In the genomic region with DNA sequence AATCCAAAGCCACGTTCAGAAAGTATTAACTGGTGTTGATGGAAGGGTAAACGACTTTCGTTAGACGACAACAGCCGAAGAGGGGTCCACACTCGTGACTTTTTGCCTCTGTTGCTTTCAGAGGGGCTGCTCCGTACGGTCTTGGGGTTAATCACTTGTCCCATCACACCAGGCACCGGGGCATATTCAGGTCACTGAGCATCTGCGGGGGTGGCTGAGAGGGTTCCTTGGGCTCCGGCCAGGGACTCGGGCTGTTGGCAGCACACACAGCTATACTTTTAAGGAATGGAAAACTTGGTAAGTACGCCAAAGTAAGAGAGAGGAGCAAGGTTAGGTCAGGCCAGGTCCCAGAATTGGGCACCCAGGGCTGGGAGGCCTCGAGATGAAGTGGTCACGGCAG, we compare ENCODE assay signal across 9 mouse cellular contexts. TPM values are rescaled to one million over a fixed set of nuclear protein-coding genes. Genes with fewer than 3 reads are reported as not detected.
DNase-seq lines count a peak whose midpoint lies in the region; ATAC-seq and TF ChIP-seq lines count a peak whose summit lies in the region.
"Had no signal": no experiment of that assay in that cellular context is flagged by ENCODE, and none has a peak within 500 bp of the region (broad histone marks: within the 10 kb centered on the region; RNA-seq: fewer than 3 reads in every experiment).

No protein-coding gene starts in this region.

- intact Hi-C loops in left cerebral cortex, postnatal 36 days (cut with DNase I), result no loop called here

- H3K4me3 ChIP-seq in layer of hippocampus, adult 2 months, result peak overlapping the region; percentile 3; the same call in 1 of the 2 replicates
- H3K4me3 ChIP-seq in embryonic facial prominence, embryonic 14.5 days (ENCODE audit: low read depth, low read length), result no peak overlapping the region
- H3K4me3 ChIP-seq in hindbrain, embryonic 15.5 days, result no peak overlapping the region
- no peak overlapping the region for H3K4me3 ChIP-seq in lung, embryonic 14.5 days (ENCODE audit: low read depth, low read length)
- no peak overlapping the region for H3K4me3 ChIP-seq in forebrain, embryonic 10.5 days

- no peaks in the 10 kb centered on the region for H3K27me3 ChIP-seq in embryonic facial prominence, embryonic 14.5 days (replicated peaks; ENCODE audit: control insufficient read depth, insufficient read depth, low read length)
- H3K27me3 ChIP-seq in hindbrain, embryonic 15.5 days, result no peaks in the 10 kb centered on the region; the same call in 1 of the 2 replicates
- H3K27me3 ChIP-seq in lung, embryonic 14.5 days (ENCODE audit: insufficient read depth, low read length), result no peaks in the 10 kb centered on the region
- no peaks in the 10 kb centered on the region for H3K27me3 ChIP-seq in forebrain, embryonic 10.5 days (ENCODE audit: poor library complexity, severe bottlenecking)

- no peaks in the 10 kb centered on the region for H3K9me3 ChIP-seq in embryonic facial prominence, embryonic 14.5 days (ENCODE audit: control insufficient read depth, low read length)
- H3K9me3 ChIP-seq in hindbrain, embryonic 15.5 days, result no peaks in the 10 kb centered on the region
- no peaks in the 10 kb centered on the region for H3K9me3 ChIP-seq in lung, embryonic 14.5 days (ENCODE audit: low read depth, low read length)
- H3K9me3 ChIP-seq in forebrain, embryonic 10.5 days, result no peaks in the 10 kb centered on the region
- H3K9me3 ChIP-seq: G1E had no signal

- H3K9ac ChIP-seq in embryonic facial prominence, embryonic 14.5 days (ENCODE audit: low read depth, low read length), result no peak overlapping the region
- H3K9ac ChIP-seq in hindbrain, embryonic 15.5 days, result no peak overlapping the region
- H3K9ac ChIP-seq in lung, embryonic 14.5 days, result no peak overlapping the region

- no peak for TF ChIP-seq CTCF in layer of hippocampus, adult 2 months (conservative IDR thresholded peaks at IDR 0.05)
- no peak for TF ChIP-seq CTCF in lung, embryonic 14.5 days (IDR thresholded peaks at IDR 0.05; ENCODE audit: low read depth)

- WGBS in embryonic facial prominence, embryonic 14.5 days, result 63% methylated on average over 15 of the region's 15 CpGs
- WGBS in hindbrain, embryonic 15.5 days, result 24% methylated on average over 15 of the region's 15 CpGs
- WGBS in lung, embryonic 14.5 days, result 28% methylated on average over 15 of the region's 15 CpGs
- WGBS in forebrain, embryonic 10.5 days, result 60% methylated on average over 15 of the region's 15 CpGs

- peak overlapping the region; percentile 5; the same call in 1 of the 2 replicates for H3K4me2 ChIP-seq in embryonic facial prominence, embryonic 14.5 days (ENCODE audit: low read depth, low read length)
- H3K4me2 ChIP-seq in hindbrain, embryonic 15.5 days, result peak overlapping the region; percentile 42
- peak overlapping the region; percentile 42; the same call in 1 of the 2 replicates for H3K4me2 ChIP-seq in lung, embryonic 14.5 days

- H3K27ac ChIP-seq in layer of hippocampus, adult 2 months, result no peak overlapping the region; the same call in 1 of the 2 replicates
- no peak overlapping the region for H3K27ac ChIP-seq in embryonic facial prominence, embryonic 14.5 days (replicated peaks; ENCODE audit: low read depth, low read length)
- no peak overlapping the region for H3K27ac ChIP-seq in hindbrain, embryonic 15.5 days (replicated peaks)
- H3K27ac ChIP-seq in lung, embryonic 14.5 days (ENCODE audit: low read depth), result no peak overlapping the region
- H3K27ac ChIP-seq in forebrain, embryonic 10.5 days, result no peak overlapping the region

- ATAC-seq in embryonic facial prominence, embryonic 14.5 days (ENCODE audit: low read depth), result no peak
- no peak for ATAC-seq in hindbrain, embryonic 15.5 days (ENCODE audit: low FRiP score, low read depth)
- ATAC-seq in lung, embryonic 14.5 days (ENCODE audit: insufficient read depth), result peak; percentile 59

- DNase-seq in layer of hippocampus, adult 2 months (ENCODE audit: low spot score in 2 of 2), result no peak
- DNase-seq in layer of hippocampus, adult 11-12 months (ENCODE audit: low spot score), result no peak
- no peak for DNase-seq in embryonic facial prominence, embryonic 14.5 days (ENCODE audit: low spot score)
- DNase-seq in lung, embryonic 14.5 days, result peak; percentile 50
- DNase-seq in urinary bladder, postnatal 10 days (ENCODE audit: low spot score), result peak; percentile 18
- DNase-seq in left cerebral cortex, postnatal 36 days (ENCODE audit: low spot score in 2 of 2), result no peak
- no peak for DNase-seq in forebrain, embryonic 10.5 days (ENCODE audit: extremely low spot score, low spot score)

- H3K36me3 ChIP-seq in embryonic facial prominence, embryonic 14.5 days (ENCODE audit: control insufficient read depth, insufficient read depth, low read length), result no peaks in the 10 kb centered on the region
- no peaks in the 10 kb centered on the region for H3K36me3 ChIP-seq in hindbrain, embryonic 15.5 days
- no peaks in the 10 kb centered on the region for H3K36me3 ChIP-seq in lung, embryonic 14.5 days (ENCODE audit: insufficient read depth)
- no peaks in the 10 kb centered on the region for H3K36me3 ChIP-seq in forebrain, embryonic 10.5 days (replicated peaks)
- H3K36me3 ChIP-seq: G1E had no signal

- no peaks in the 10 kb centered on the region for H3K4me1 ChIP-seq in embryonic facial prominence, embryonic 14.5 days (ENCODE audit: control insufficient read depth, insufficient read depth, low read length)
- H3K4me1 ChIP-seq in hindbrain, embryonic 15.5 days (replicated peaks), result peaks cover 19% of the 10 kb centered on the region
- peaks cover 5% of the 10 kb centered on the region; the same call in 1 of the 2 replicates for H3K4me1 ChIP-seq in lung, embryonic 14.5 days (ENCODE audit: insufficient read depth)
- peaks cover 32% of the 10 kb centered on the region for H3K4me1 ChIP-seq in forebrain, embryonic 10.5 days

RNA-seq across cellular contexts. Expression of a gene that starts 50.7 kb away (rescaled TPM):
- 10 to 100 TPM; 14.3 to 17.2 TPM for total RNA-seq in layer of hippocampus, adult 2 months (2021)
- polyA plus RNA-seq in embryonic facial prominence, embryonic 14.5 days (2014; fragmentation: Nextera tagmentation; extraction: Ambion mirVana), result 16.5 and 21.0 TPM in 2 replicates
- 27.7 and 29.7 TPM in 2 replicates for polyA plus RNA-seq in hindbrain, embryonic 15.5 days (2015; fragmentation: Nextera tagmentation; extraction: Ambion mirVana)
- 24.3 and 25.2 TPM in 2 replicates for polyA plus RNA-seq in lung, embryonic 14.5 days (2014; fragmentation: Nextera tagmentation; extraction: Ambion mirVana)
- 10 to 100 TPM; 16.6 to 20.6 TPM for total RNA-seq in left cerebral cortex, postnatal 36 days (2021)
- polyA plus RNA-seq in forebrain, embryonic 10.5 days (2016; fragmentation: Nextera tagmentation; extraction: Ambion mirVana), result 34.8 and 37.3 TPM in 2 replicates

RNA-seq across cellular contexts. Expression of a gene that starts 57.5 kb away (rescaled TPM):
- not detected for total RNA-seq in layer of hippocampus, adult 2 months (2021)
- not detected in 2 replicates for polyA plus RNA-seq in embryonic facial prominence, embryonic 14.5 days (2014; fragmentation: Nextera tagmentation; extraction: Ambion mirVana)
- polyA plus RNA-seq in hindbrain, embryonic 15.5 days (2015; fragmentation: Nextera tagmentation; extraction: Ambion mirVana), result not detected in 2 replicates
- not detected in 2 replicates for polyA plus RNA-seq in lung, embryonic 14.5 days (2014; fragmentation: Nextera tagmentation; extraction: Ambion mirVana)
- under 1 TPM in 1 of 2 experiments, not detected in 1; 0.66 TPM for total RNA-seq in left cerebral cortex, postnatal 36 days (2021)
- not detected in 2 replicates for polyA plus RNA-seq in forebrain, embryonic 10.5 days (2016; fragmentation: Nextera tagmentation; extraction: Ambion mirVana)
- polyA plus RNA-seq: G1E had no signal

RNA-seq across cellular contexts. Expression of a gene that starts 59.8 kb away (rescaled TPM):
- total RNA-seq in layer of hippocampus, adult 2 months (2021), result 1 to 10 TPM; 3.1 to 5.1 TPM
- not detected in 2 replicates for polyA plus RNA-seq in embryonic facial prominence, embryonic 14.5 days (2014; fragmentation: Nextera tagmentation; extraction: Ambion mirVana)
- not detected in 2 replicates for polyA plus RNA-seq in hindbrain, embryonic 15.5 days (2015; fragmentation: Nextera tagmentation; extraction: Ambion mirVana)
- not detected in 2 replicates for polyA plus RNA-seq in lung, embryonic 14.5 days (2014; fragmentation: Nextera tagmentation; extraction: Ambion mirVana)
- total RNA-seq in left cerebral cortex, postnatal 36 days (2021), result 1 to 10 TPM in 1 of 2 experiments, not detected in 1; 2.3 TPM
- polyA plus RNA-seq in forebrain, embryonic 10.5 days (2016; fragmentation: Nextera tagmentation; extraction: Ambion mirVana), result not detected in 2 replicates
- polyA plus RNA-seq: G1E had no signal

Comparison
In these comparisons a context has a peak if more than half of its experiments do, and no peak if none do; other contexts are left out.
1. DNase-seq: peak in lung, embryonic 14.5 days (single experiment) and urinary bladder, postnatal 10 days (single experiment); none in layer of hippocampus, adult 2 months (0 of 2), layer of hippocampus, adult 11-12 months (single experiment), embryonic facial prominence, embryonic 14.5 days (single experiment), left cerebral cortex, postnatal 36 days (0 of 2) and forebrain, embryonic 10.5 days (single experiment).
2. Peak in every context shown above with its lines, with median percentiles within 50 percentile points of each other: H3K4me2 ChIP-seq.